Mouse (Mus musculus): Measurements from ENCODE around the gene Elmsan1. TPM values are rescaled to one million over a fixed set of nuclear protein-coding genes. Genes with fewer than 3 reads are reported as not detected.
A peak's percentile ranks its signal among the peaks of the same experiment; 100 is the strongest.

Gene Elmsan1
- polyA plus RNA-seq, 1 experiment, result 25.9 TPM

DNA sequence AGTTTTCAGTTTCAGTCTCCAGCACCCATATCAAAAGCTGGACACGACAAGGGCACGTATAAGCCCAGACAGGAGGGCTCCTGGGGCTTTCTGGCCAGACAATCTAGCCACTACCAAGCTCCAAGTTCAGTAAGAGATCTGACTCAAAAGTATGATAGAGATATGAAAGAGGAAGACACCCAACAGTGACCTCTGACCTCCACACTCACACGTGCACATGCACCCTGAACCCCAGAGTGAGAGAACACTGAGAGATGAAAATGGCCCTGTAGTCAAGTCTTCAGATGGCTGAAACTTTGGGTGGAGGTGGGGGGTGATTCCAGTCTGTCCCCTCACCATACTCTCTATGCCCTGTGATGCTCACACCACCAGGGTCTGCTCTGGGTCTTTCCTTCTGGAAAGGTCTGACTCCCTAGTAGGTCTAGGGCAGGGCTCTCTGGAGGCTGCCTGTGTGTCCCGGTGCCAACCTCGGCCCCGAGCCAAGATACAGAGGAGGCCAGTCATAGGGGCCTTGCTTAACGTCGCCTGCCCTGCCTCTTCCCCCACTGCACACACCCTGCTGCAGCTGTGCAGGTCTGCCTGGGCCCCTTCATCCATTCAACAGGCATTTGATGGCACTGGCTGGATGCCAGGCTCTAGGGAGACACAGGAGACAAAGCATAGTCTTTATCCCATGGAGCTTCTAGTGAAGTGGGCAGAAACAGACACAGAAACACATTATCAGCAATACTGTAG is 37.8 kb downstream of the Elmsan1 start:
- TF ChIP-seq CTCF (IDR thresholded peaks at IDR 0.05; ENCODE audit: extremely low read depth, insufficient read length, insufficient replicate concordance, low read depth, low read length) (no peak), POLR2A (IDR thresholded peaks at IDR 0.05; ENCODE audit: low read depth, low read length) (no peak; the same call in 1 of the 2 replicates)
- Histone ChIP-seq H3K36me3 (ENCODE audit: control insufficient read depth, insufficient read depth, low read length) (0 out of 2 replicates have a peak, but pooled peaks cover 2% of the 10 kb centered on the region), H3K4me3 (ENCODE audit: low read depth, low read length) (no peak overlapping the region), H3K4me1 (ENCODE audit: control insufficient read depth, insufficient read depth, insufficient read length, low read length) (peaks cover 68% of the 10 kb centered on the region), H3K27me3 (ENCODE audit: control insufficient read depth, insufficient read depth, low read length) (no peaks in the 10 kb centered on the region), H3K27ac (ENCODE audit: insufficient read depth, low read depth, low read length) (peak overlapping the region; percentile 85)
- WGBS, result 15% methylated on average over 8 of the region's 8 CpGs

DNA sequence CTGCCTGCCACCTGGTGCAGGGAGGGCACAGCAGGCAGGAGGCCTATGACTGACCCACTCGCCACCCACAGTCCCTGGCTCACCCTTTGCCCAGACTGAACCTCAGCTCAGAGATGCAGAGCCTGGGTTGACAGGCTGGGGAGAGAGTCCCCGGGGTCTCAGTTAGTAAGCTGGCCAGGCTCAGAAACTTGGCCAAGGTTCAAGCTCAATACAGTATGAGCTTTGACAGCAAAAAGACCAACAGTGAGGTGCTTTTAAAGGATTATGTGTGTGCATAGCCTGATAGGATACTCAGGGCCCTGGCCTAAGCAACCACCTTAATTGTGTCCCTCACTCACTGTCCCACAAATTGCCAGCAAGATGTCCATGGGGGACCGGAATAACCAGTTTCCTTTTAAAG is 38.6 kb downstream of the Elmsan1 start:
- H3K27me3 ChIP-seq (ENCODE audit: control insufficient read depth, insufficient read depth, low read length), result no peaks in the 10 kb centered on the region
- no peak; the same call in 1 of the 2 replicates for TF ChIP-seq POLR2A (IDR thresholded peaks at IDR 0.05; ENCODE audit: low read depth, low read length)
- TF ChIP-seq CTCF (IDR thresholded peaks at IDR 0.05; ENCODE audit: extremely low read depth, insufficient read length, insufficient replicate concordance, low read depth, low read length), result no peak
- H3K27ac ChIP-seq (ENCODE audit: insufficient read depth, low read depth, low read length), result peak overlapping the region; percentile 85
- peak overlapping the region; percentile 13; the same call in 1 of the 2 replicates for H3K4me3 ChIP-seq (ENCODE audit: low read depth, low read length)
- H3K36me3 ChIP-seq (ENCODE audit: control insufficient read depth, insufficient read depth, low read length), result no peaks in the 10 kb centered on the region
- 30% methylated on average over 3 of the region's 3 CpGs for WGBS
- peaks cover 64% of the 10 kb centered on the region for H3K4me1 ChIP-seq (ENCODE audit: control insufficient read depth, insufficient read depth, insufficient read length, low read length)

DNA sequence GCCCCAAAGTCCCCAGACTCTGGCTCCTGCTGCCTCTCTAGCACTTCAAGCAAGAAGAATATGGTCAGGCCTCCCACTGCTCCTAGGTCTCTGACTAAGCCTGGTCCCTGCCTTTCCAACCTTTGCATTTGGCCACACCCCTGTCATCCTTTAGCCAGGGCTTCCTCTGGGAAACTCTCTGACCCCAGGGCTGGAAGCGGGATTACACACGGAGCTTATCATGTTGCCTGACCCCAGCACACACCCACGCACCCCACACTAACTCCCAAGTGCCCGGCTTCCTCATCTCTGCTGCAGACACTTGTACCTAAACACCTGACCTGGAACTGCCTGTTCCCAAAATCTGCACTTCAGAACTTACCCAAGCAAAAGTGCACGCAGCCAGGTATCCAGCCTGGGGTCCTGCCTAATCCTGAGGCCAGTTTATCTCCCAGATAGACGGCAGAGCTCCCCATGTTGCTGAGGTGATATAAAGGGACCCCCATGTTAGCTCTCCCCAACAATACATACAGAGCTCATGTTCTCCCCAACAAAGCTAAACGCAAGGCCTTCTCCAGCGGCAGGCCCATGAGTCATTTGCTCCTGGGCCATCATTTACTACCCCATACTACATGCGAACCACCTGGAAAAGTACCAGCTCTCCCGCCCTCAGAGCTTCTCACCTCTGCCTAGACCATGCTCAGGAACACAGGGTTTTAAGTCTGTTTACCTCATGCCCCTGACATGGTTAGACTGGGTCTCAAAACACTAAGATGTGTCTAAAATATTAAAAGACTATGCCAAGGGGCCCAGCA is 39.8 kb downstream of the Elmsan1 start:
- 29% methylated on average over 10 of the region's 10 CpGs for WGBS
- Histone ChIP-seq H3K27me3 (ENCODE audit: control insufficient read depth, insufficient read depth, low read length) (no peaks in the 10 kb centered on the region), H3K27ac (ENCODE audit: insufficient read depth, low read depth, low read length) (peak overlapping the region; percentile 97), H3K4me1 (ENCODE audit: control insufficient read depth, insufficient read depth, insufficient read length, low read length) (peaks cover 67% of the 10 kb centered on the region), H3K4me3 (ENCODE audit: low read depth, low read length) (peak overlapping the region; percentile 11; the same call in 1 of the 2 replicates), H3K36me3 (ENCODE audit: control insufficient read depth, insufficient read depth, low read length) (peaks cover under 1% of the 10 kb centered on the region)
- TF ChIP-seq POLR2A (IDR thresholded peaks at IDR 0.05; ENCODE audit: low read depth, low read length) (peak; percentile 46; the same call in 1 of the 2 replicates), CTCF (IDR thresholded peaks at IDR 0.05; ENCODE audit: extremely low read depth, insufficient read length, insufficient replicate concordance, low read depth, low read length) (no peak)

DNA sequence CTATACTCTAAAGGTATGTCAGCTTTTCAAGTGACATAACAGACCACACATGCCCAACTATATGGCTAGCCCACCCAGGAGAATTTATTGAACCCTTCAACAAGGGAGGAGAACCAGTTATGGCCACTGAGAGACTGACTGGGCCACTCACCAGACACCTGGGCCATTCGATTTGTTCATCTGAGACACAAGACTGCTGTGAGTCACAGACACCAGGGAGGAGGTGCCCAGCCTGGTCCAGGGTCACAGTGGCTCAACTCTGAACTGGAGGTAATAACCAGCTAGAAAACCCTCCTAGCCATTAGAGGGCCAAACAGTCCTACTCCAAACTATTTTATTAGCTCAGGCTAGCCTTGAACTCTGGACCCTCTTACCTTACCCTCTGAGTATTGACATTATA is 40.6 kb downstream of the Elmsan1 start:
- H3K27me3 ChIP-seq (ENCODE audit: control insufficient read depth, insufficient read depth, low read length), result no peaks in the 10 kb centered on the region
- H3K4me3 ChIP-seq (ENCODE audit: low read depth, low read length), result no peak overlapping the region
- peaks cover 9% of the 10 kb centered on the region for H3K36me3 ChIP-seq (ENCODE audit: control insufficient read depth, insufficient read depth, low read length)
- peaks cover 75% of the 10 kb centered on the region for H3K4me1 ChIP-seq (ENCODE audit: control insufficient read depth, insufficient read depth, insufficient read length, low read length)
- WGBS, result 19% methylated on average over 1 of the region's 1 CpGs
- TF ChIP-seq POLR2A (IDR thresholded peaks at IDR 0.05; ENCODE audit: low read depth, low read length) (no peak), CTCF (IDR thresholded peaks at IDR 0.05; ENCODE audit: extremely low read depth, insufficient read length, insufficient replicate concordance, low read depth, low read length) (no peak)
- H3K27ac ChIP-seq (ENCODE audit: insufficient read depth, low read depth, low read length), result peak overlapping the region; percentile 97

- WGBS, result 52% methylated on average over 6 of the region's 6 CpGs
- Histone ChIP-seq H3K4me1 (ENCODE audit: control insufficient read depth, insufficient read depth, insufficient read length, low read length) (peaks cover 76% of the 10 kb centered on the region), H3K27ac (ENCODE audit: insufficient read depth, low read depth, low read length) (peak overlapping the region; percentile 97), H3K4me3 (ENCODE audit: low read depth, low read length) (no peak overlapping the region), H3K27me3 (ENCODE audit: control insufficient read depth, insufficient read depth, low read length) (no peaks in the 10 kb centered on the region), H3K36me3 (ENCODE audit: control insufficient read depth, insufficient read depth, low read length) (peaks cover 17% of the 10 kb centered on the region)
- TF ChIP-seq CTCF (IDR thresholded peaks at IDR 0.05; ENCODE audit: extremely low read depth, insufficient read length, insufficient replicate concordance, low read depth, low read length), result no peak
- TF ChIP-seq POLR2A (IDR thresholded peaks at IDR 0.05; ENCODE audit: low read depth, low read length), result no peak
Observed at GRCm38 (mm10) chr12:84176886-84177765, 41.6 kb downstream of the Elmsan1 start.

DNA sequence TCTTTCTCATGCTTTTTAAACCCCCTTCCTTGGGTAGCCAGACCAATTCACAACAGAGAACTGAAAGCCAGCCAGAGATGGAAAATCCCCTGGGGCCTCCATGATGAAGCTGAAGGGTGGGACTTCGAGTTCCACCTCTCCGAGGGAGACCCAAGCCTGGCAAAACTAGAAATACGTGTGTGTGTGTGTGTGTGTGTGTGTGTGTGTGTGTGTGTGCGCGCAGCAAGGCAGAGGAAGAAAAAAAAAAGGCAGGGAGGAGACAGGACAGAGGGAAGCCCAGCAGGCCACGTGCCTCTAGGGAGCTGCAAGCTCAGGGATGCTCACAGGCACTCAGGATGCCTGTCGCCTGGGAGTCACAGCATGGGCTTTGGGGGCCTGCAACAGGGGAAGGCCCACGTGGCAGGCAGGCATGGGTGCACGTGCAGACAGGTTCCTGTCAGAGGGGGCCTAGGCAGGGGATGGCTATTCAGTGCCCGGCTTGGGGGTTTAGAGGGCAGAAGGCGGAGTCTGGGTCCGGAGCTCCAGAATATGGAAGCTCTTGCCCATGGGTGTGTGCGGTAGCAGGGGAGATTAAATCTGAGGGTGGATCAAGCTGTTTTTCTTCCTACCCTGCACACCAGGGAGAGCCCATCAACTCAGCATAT is 42.4 kb downstream of the Elmsan1 start:
- Histone ChIP-seq H3K4me1 (ENCODE audit: control insufficient read depth, insufficient read depth, insufficient read length, low read length) (peaks cover 72% of the 10 kb centered on the region), H3K4me3 (ENCODE audit: low read depth, low read length) (peak overlapping the region; percentile 51), H3K27ac (ENCODE audit: insufficient read depth, low read depth, low read length) (peak overlapping the region; percentile 97), H3K36me3 (ENCODE audit: control insufficient read depth, insufficient read depth, low read length) (peaks cover 24% of the 10 kb centered on the region), H3K27me3 (ENCODE audit: control insufficient read depth, insufficient read depth, low read length) (no peaks in the 10 kb centered on the region)
- no peak for TF ChIP-seq CTCF (IDR thresholded peaks at IDR 0.05; ENCODE audit: extremely low read depth, insufficient read length, insufficient replicate concordance, low read depth, low read length)
- TF ChIP-seq POLR2A (IDR thresholded peaks at IDR 0.05; ENCODE audit: low read depth, low read length), result no peak
- 15% methylated on average over 13 of the region's 13 CpGs for WGBS
